Mouse (Mus musculus) lung, adult 2 months (tissue): ENCODE measurements around the gene Pld5. TPM values are rescaled to one million over a fixed set of nuclear protein-coding genes. Genes with fewer than 3 reads are reported as not detected.

Experiments
- DNase-seq: peaks from one replicate; pipeline ENCODE4 v3.0.0; 2022
- H3K4me1 ChIP-seq: fragments of 200-500 bp; 2 replicates; pipeline ENCODE4 v1.6.1; 2011; ENCODE audit warnings: low read length; ENCODE audit not compliant: control insufficient read depth, insufficient read depth
- H3K4me3 ChIP-seq: fragments of 200-500 bp; replicated peaks from 2 replicates; pipeline ENCODE3; 2011; ENCODE audit warnings: low read depth, mild to moderate bottlenecking, control low read depth, low read length; ENCODE audit errors: extremely low read depth
- CTCF ChIP-seq: fragments of 200-500 bp; IDR thresholded peaks from 2 replicates; pipeline ENCODE4 v1.5.1; 2011; ENCODE audit warnings: mild to moderate bottlenecking, low read length, control low read depth; ENCODE audit not compliant: insufficient read depth
- POLR2A ChIP-seq: fragments of 200-500 bp; IDR thresholded peaks from 2 replicates; pipeline ENCODE4 v1.6.1; 2011; ENCODE audit warnings: low read depth, mild to moderate bottlenecking, control low read depth, low read length, borderline replicate concordance; ENCODE audit errors: extremely low read depth
- WGBS: fragments of 180-500 bp; shearing (Covaris S2); methylation state at CpG from one replicate; pipeline ENCODE4 v1.1.7; 2018; 5-methylcytosine and 5-hydroxymethylcytosine counted together
- polyA plus RNA-seq: library from polyadenylated mRNA; depleted of rRNA; stranded (reverse); fragments of >200 nt; gene quantifications from 2 replicates; pipeline ENCODE4 v1.2.3, GENCODE M21; 2012

Pld5 gene
- polyA plus RNA-seq, 1 experiment: not detected

GRCm38 (mm10) chr1:176098685-176099320 lies 176.3 kb downstream of the Pld5 start:
- TF ChIP-seq POLR2A (no peak), CTCF (no peak)
- no peak overlapping the region for H3K4me3 ChIP-seq
- DNase-seq: no peak
- WGBS: 40% methylated on average over 7 of the region's 7 CpGs
- H3K4me1 ChIP-seq: no peaks in the 10 kb centered on the region

- H3K4me1 ChIP-seq: no peaks in the 10 kb centered on the region
Measured at GRCm38 (mm10) chr1:176092119-176092518, 183.0 kb downstream of the Pld5 start.

GRCm38 (mm10) chr1:176089382-176089781 lies 185.7 kb downstream of the Pld5 start:
- DNase-seq: no peak
- Histone ChIP-seq H3K4me1 (no peaks in the 10 kb centered on the region), H3K4me3 (no peak overlapping the region)
- WGBS: 74% methylated on average over 3 of the region's 3 CpGs
- TF ChIP-seq POLR2A (no peak), CTCF (no peak)

More at GRCm38 (mm10) chr1:176092119-176092518, 183.0 kb downstream of the Pld5 start:
- H3K4me3 ChIP-seq: no peak overlapping the region
- no peak for DNase-seq
- WGBS: 58% methylated on average over 2 of the region's 2 CpGs
- TF ChIP-seq POLR2A (no peak), CTCF (no peak)

GRCm38 (mm10) chr1:176085952-176086648 lies 189.0 kb downstream of the Pld5 start:
- WGBS: 76% methylated on average over 13 of the region's 13 CpGs
- no peak for TF ChIP-seq POLR2A
- no peak for TF ChIP-seq CTCF
- no peaks in the 10 kb centered on the region for H3K4me1 ChIP-seq
- H3K4me3 ChIP-seq: no peak overlapping the region
- DNase-seq: no peak

- DNase-seq: no peak
- Histone ChIP-seq H3K4me1 (no peaks in the 10 kb centered on the region), H3K4me3 (no peak overlapping the region)
- WGBS: 34% methylated on average over 4 of the region's 4 CpGs
- TF ChIP-seq CTCF (no peak), POLR2A (no peak)
Measured at GRCm38 (mm10) chr1:176082306-176082705, 192.8 kb downstream of the Pld5 start.

- Histone ChIP-seq H3K4me3 (no peak overlapping the region), H3K4me1 (no peaks in the 10 kb centered on the region)
- DNase-seq: no peak
- WGBS: 62% methylated on average over 2 of the region's 2 CpGs
- no peak for TF ChIP-seq POLR2A
- TF ChIP-seq CTCF: no peak
Measured at GRCm38 (mm10) chr1:176080969-176081368, 194.1 kb downstream of the Pld5 start.

- Histone ChIP-seq H3K4me3 (no peak overlapping the region), H3K4me1 (peaks cover 2% of the 10 kb centered on the region; the same call in 1 of the 2 replicates)
- no peak for DNase-seq
- no peak for TF ChIP-seq CTCF
- WGBS: 56% methylated on average over 7 of the region's 7 CpGs
Measured at GRCm38 (mm10) chr1:176078410-176078809, 196.7 kb downstream of the Pld5 start.

GRCm38 (mm10) chr1:176076799-176077198 lies 198.3 kb downstream of the Pld5 start:
- Histone ChIP-seq H3K4me3 (no peak overlapping the region), H3K4me1 (peaks cover 2% of the 10 kb centered on the region; the same call in 1 of the 2 replicates)
- DNase-seq: no peak
- TF ChIP-seq CTCF: no peak
- no peak for TF ChIP-seq POLR2A

GRCm38 (mm10) chr1:176075810-176076209 lies 199.3 kb downstream of the Pld5 start:
- Histone ChIP-seq H3K4me1 (peaks cover 2% of the 10 kb centered on the region; the same call in 1 of the 2 replicates), H3K4me3 (no peak overlapping the region)
- TF ChIP-seq POLR2A (no peak), CTCF (no peak)
- no peak for DNase-seq

- WGBS: 31% methylated on average over 1 of the region's 1 CpGs
- DNase-seq: peak; percentile 15
- Histone ChIP-seq H3K4me1 (peaks cover 2% of the 10 kb centered on the region; the same call in 1 of the 2 replicates), H3K4me3 (no peak overlapping the region)
- TF ChIP-seq CTCF (no peak), POLR2A (no peak)
Measured at GRCm38 (mm10) chr1:176075409-176075808, 199.7 kb downstream of the Pld5 start.
